Mouse (Mus musculus) midbrain, postnatal 0 days (tissue): ENCODE measurements around the gene Hist2h2ab. TPM values are rescaled to one million over a fixed set of nuclear protein-coding genes. Genes with fewer than 3 reads are reported as not detected.
A peak's percentile ranks its signal among the peaks of the same experiment; 100 is the strongest.

ENCODE experiments used
- ATAC-seq: fragments of 200-750 bp; cut with Nextera tagmentation; 2 replicates; pipeline ENCODE4 v1.8.0; 2017; ENCODE audit warnings: moderate number of reproducible peaks, mild to moderate bottlenecking, moderate TSS enrichment, moderate library complexity; ENCODE audit not compliant: low FRiP score
- DNase-seq: peaks from one replicate; pipeline ENCODE4 v3.0.0-alpha.2; 2015; ENCODE audit warnings: low spot score
- H3K27ac ChIP-seq: fragments of 300-500 bp; sonication (generic); 2 replicates; pipeline ENCODE4 v1.5.1; 2014; ENCODE audit warnings: low read depth, mild to moderate bottlenecking, low read length, mixed read lengths
- H3K27me3 ChIP-seq: fragments of 300-500 bp; sonication (generic); 2 replicates; pipeline ENCODE4 v1.6.1; 2014; ENCODE audit warnings: low read length, control low read depth, mixed read lengths; ENCODE audit not compliant: insufficient read depth
- H3K36me3 ChIP-seq: fragments of 300-500 bp; sonication (generic); 2 replicates; pipeline ENCODE4 v1.6.1; 2014; ENCODE audit warnings: low read length, control low read depth, mixed read lengths; ENCODE audit not compliant: insufficient read depth
- H3K4me1 ChIP-seq: fragments of 300-500 bp; sonication (generic); 2 replicates; pipeline ENCODE4 v1.6.1; 2014; ENCODE audit warnings: mild to moderate bottlenecking, control low read depth, antibody characterized with exemption, low read length, mixed read lengths; ENCODE audit not compliant: insufficient read depth
- H3K4me2 ChIP-seq: fragments of 300-500 bp; sonication (generic); 2 replicates; pipeline ENCODE4 v1.6.1; 2014; ENCODE audit warnings: low read depth, mild to moderate bottlenecking, low read length, mixed read lengths; ENCODE audit not compliant: poor library complexity, severe bottlenecking
- H3K4me3 ChIP-seq: fragments of 300-500 bp; sonication (generic); 2 replicates; pipeline ENCODE4 v1.5.1; 2014; ENCODE audit warnings: low read depth, mild to moderate bottlenecking, low read length, moderate library complexity
- H3K9ac ChIP-seq: fragments of 300-500 bp; sonication (generic); replicated peaks from 2 replicates; pipeline ENCODE4 v1.6.1; 2014; ENCODE audit warnings: mild to moderate bottlenecking, low read length, moderate library complexity, mixed read lengths; ENCODE audit not compliant: poor library complexity, severe bottlenecking
- H3K9me3 ChIP-seq: fragments of 300-500 bp; sonication (generic); 2 replicates; pipeline ENCODE4 v1.6.1; 2016; ENCODE audit warnings: low read length, control low read depth
- CTCF ChIP-seq: IDR thresholded peaks from 2 replicates; pipeline ENCODE4 v1.5.1; 2016; ENCODE audit warnings: antibody characterized with exemption, mild to moderate bottlenecking
- WGBS: fragments of 180-500 bp; shearing (Covaris S2); extraction: QIAGEN DNeasy Blood & Tissue Kit; methylation state at CpG from one replicate; pipeline ENCODE4 v1.1.7; 2014; 5-methylcytosine and 5-hydroxymethylcytosine counted together
- polyA plus RNA-seq: library from polyadenylated mRNA; unstranded; fragments of >200 nt; fragmentation: Nextera tagmentation; extraction: Ambion mirVana; gene quantifications from 2 replicates; pipeline ENCODE4 v1.2.1, GENCODE M21; 2015
- total RNA-seq: library from RNA; depleted of rRNA; stranded (reverse); fragments of >200 nt; gene quantifications from 2 replicates; pipeline ENCODE4 v1.2.3, GENCODE M21; 2014

The Hist2h2ab gene
- total and polyA plus RNA-seq, 2 experiments from 2014 or later = 144 TPM; not detected in 1

GRCm38 (mm10) chr3:96254683-96255355, 35.2 kb downstream of the Hist2h2ab start:
- Histone ChIP-seq H3K27me3 (no peaks in the 10 kb centered on the region), H3K27ac (no peak overlapping the region), H3K4me1 (no peaks in the 10 kb centered on the region), H3K4me3 (no peak overlapping the region), H3K9me3 (no peaks in the 10 kb centered on the region), H3K36me3 (no peaks in the 10 kb centered on the region), H3K9ac (no peak overlapping the region), H3K4me2 (no peak overlapping the region)
- TF ChIP-seq CTCF = no peak
- ATAC-seq (no peak), DNase-seq (peak; percentile 71)
- WGBS = 55% methylated on average over 10 of the region's 10 CpGs

GRCm38 (mm10) chr3:96255926-96256593, 36.4 kb downstream of the Hist2h2ab start:
- no peak for ATAC-seq
- H3K27me3 ChIP-seq = no peaks in the 10 kb centered on the region
- no peak overlapping the region for H3K9ac ChIP-seq
- H3K4me2 ChIP-seq = no peak overlapping the region
- no peaks in the 10 kb centered on the region for H3K9me3 ChIP-seq
- WGBS = 80% methylated on average over 5 of the region's 5 CpGs
- no peak for TF ChIP-seq CTCF
- DNase-seq = no peak
- H3K27ac ChIP-seq = no peak overlapping the region
- no peak overlapping the region for H3K4me3 ChIP-seq
- no peaks in the 10 kb centered on the region for H3K36me3 ChIP-seq
- H3K4me1 ChIP-seq = no peaks in the 10 kb centered on the region

GRCm38 (mm10) chr3:96257190-96257589, 37.5 kb downstream of the Hist2h2ab start:
- H3K27me3 ChIP-seq = no peaks in the 10 kb centered on the region
- WGBS = 87% methylated on average over 3 of the region's 3 CpGs
- ATAC-seq = no peak
- no peaks in the 10 kb centered on the region for H3K9me3 ChIP-seq
- no peak overlapping the region for H3K4me3 ChIP-seq
- DNase-seq = no peak
- no peak overlapping the region for H3K4me2 ChIP-seq
- no peaks in the 10 kb centered on the region; the same call in 1 of the 2 replicates for H3K4me1 ChIP-seq
- no peak for TF ChIP-seq CTCF
- H3K27ac ChIP-seq = no peak overlapping the region
- no peaks in the 10 kb centered on the region for H3K36me3 ChIP-seq
- H3K9ac ChIP-seq = no peak overlapping the region

GRCm38 (mm10) chr3:96260220-96260619, 40.6 kb downstream of the Hist2h2ab start:
- no peak overlapping the region for H3K4me2 ChIP-seq
- no peak overlapping the region for H3K9ac ChIP-seq
- no peak overlapping the region for H3K27ac ChIP-seq
- no peaks in the 10 kb centered on the region; the same call in none of the 2 replicates for H3K4me1 ChIP-seq
- ATAC-seq (no peak), DNase-seq (no peak)
- no peaks in the 10 kb centered on the region for H3K27me3 ChIP-seq
- no peak overlapping the region for H3K4me3 ChIP-seq
- no peaks in the 10 kb centered on the region for H3K36me3 ChIP-seq
- no peaks in the 10 kb centered on the region for H3K9me3 ChIP-seq
- TF ChIP-seq CTCF = no peak
- 95% methylated on average over 5 of the region's 5 CpGs for WGBS

- Histone ChIP-seq H3K27ac (peak overlapping the region; percentile 97), H3K27me3 (no peaks in the 10 kb centered on the region), H3K36me3 (no peaks in the 10 kb centered on the region), H3K9me3 (no peaks in the 10 kb centered on the region), H3K9ac (peak overlapping the region; percentile 83), H3K4me3 (peak overlapping the region; percentile 58), H3K4me1 (no peaks in the 10 kb centered on the region; the same call in none of the 2 replicates), H3K4me2 (peak overlapping the region; percentile 77)
- TF ChIP-seq CTCF = peak; percentile 49
- ATAC-seq (no peak), DNase-seq (no peak)
- WGBS = 53% methylated on average over 3 of the region's 3 CpGs
Observed at GRCm38 (mm10) chr3:96261623-96262022, 42.0 kb downstream of the Hist2h2ab start.
